Mouse (Mus musculus) CD8-positive naive resting alpha-beta T cell, adult 2 months (primary cell): ENCODE results near the gene Lyl1.

Experiments
- DNase-seq, 2 experiments: peaks; one replicate each; pipeline ENCODE4 v3.0.0; 2022; ENCODE audit warnings: low read depth in 2 of 2, low spot score in 2 of 2

The Lyl1 gene

DNA sequence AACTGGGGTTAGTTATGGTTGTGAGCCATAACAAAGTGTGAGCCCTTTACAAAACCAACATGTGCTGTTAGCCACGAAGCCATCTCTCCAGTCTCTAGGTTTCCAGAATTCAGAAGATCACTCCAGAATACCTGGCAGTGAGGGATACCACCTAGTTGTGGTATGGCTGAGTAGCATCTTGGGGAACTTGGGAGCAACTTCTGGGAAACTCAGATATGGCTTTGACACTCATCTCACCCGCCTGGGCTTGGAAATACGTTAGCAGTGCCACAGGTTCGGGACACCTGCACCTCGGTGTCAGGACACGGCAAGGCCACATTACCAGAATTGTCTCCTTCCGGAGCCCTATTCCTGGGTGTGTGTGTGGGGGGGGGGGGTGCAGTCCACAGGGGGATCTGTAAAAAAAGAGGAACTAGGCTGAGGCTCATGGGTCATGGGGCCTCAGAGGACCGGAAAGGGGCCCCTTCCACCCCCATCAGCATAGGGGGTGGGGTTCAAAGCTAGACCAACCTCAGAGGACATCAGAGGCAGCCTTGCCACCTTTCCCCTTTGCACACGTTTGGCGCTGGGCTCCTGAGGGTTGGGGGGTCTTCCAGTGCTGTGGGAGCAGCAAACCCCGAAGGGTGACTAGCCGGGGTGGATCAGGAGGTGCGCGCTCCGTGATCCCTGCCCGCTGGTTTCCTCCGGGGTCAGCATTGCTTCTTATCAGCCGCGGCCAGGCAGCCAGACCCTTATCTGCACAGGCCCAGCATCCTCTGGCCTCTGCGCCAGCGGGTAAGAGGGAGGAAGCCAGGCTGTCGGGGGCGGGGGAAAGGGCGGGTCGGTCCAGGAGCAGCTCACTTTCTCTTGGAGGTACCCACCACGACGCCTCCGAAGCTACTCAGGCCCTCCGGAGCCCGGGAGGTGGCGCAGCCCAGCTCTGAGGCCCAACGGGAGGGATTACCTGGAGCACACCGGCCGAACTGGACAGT, at the start of gene Lyl1:
Gene Lyl1 (plus strand): TSS at position 517 of the 971 bp plus-strand sequence.
- no peak for DNase-seq

DNA sequence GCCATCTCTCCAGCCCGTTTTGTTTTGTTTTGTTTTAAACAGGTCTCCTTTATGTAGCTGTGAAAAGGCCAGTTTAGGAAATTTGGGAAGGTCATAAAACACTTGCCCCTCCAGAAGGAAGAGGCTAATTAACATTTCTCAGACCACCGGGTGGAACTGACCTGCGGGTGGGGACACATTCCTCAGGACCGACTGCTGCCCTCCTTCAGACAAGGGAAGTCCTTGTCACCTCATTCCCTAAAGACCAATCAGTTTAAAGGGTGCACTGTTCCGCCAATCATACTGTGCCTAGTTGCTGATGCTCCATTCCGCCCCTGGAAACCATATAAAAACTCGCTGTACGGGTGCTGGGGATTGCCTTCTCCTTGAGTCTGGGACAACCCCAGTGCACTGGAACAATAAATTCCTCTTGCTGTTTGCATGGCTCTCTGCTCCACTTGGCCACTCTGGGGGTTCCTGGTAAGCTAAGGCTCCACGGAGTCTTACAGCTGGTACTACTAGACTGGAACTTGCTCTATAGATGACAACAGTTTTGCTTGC, 48.1 kb upstream of the Lyl1 start:
- no peak for DNase-seq

DNA sequence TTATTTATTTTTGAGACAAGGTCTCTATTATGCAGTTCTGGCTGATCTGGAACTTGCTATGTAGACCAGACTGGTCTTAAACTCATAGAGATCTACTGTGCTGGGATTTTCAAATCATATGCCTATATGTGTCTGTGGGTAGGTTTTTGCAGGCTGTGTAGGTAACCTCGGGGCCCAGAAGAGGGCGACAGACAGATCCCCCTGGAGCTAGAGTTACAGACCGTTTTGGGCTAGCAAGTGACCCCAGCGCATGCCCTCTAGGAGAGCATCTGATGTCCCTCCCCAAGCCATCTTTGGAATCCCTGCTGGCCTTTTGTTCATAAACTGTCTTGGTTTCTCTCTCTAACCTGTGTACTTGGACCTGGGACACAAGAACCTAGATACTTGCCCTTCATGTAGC, 46.7 kb upstream of the Lyl1 start:
- no peak for DNase-seq

DNA sequence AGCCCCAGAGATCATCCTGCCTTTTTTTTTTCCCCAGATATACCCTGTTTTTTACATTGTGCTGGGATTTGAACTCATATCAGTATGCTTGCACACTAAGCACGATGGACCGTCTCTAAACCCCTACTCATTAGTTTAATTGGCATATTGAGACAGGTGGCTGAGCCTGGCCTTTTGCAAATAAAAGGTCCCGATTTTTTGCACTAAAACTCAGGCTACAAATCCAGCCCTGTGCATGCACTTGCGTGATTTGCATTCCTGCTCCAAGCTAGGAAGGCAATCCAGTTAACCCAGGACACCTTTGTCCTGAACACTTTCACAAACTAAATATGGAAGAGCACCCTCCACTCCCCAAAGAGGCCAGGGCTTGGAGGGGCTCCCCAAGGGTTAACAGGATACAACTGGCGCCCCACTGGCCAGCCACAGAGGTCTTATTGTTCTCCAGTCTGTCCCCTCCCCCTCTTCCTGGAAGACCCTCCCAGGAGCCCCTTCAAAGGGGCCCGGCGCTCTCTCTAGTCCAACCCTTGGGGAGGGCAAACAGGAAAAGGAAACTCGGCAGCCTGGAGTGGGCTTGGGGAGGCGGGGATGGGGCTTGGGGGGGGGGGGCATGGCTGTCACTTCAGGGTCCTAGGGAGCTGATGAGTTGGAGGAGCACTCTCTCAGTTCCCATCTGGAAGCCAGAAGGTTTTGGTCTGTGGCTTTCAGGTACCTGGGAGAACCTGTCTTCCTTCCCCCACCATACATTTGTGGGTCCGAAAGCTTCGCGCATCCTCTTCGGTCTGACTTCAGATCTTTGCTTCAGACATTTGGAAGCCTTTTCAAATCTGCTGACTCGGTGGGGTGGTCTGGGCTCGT, 45.7 kb upstream of the Lyl1 start:
- DNase-seq, result no peak

DNA sequence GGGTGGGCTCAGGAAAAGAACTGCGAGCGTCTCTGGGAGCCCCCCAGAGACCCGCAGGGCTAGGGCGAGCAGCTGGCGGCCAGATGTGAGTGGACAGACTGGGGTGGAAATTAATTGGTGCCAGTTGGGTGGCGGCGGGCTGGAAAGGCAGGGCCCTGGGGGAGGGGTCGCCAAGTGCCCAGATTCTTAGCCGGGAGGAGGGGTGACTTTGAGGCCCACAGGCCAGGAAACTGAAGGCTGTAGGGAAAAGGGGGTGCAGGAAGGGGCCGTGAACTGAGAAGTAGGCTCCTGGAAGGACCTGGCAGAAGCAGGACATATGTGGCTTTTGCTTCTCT, 45.1 kb upstream of the Lyl1 start:
- DNase-seq, result no peak

DNA sequence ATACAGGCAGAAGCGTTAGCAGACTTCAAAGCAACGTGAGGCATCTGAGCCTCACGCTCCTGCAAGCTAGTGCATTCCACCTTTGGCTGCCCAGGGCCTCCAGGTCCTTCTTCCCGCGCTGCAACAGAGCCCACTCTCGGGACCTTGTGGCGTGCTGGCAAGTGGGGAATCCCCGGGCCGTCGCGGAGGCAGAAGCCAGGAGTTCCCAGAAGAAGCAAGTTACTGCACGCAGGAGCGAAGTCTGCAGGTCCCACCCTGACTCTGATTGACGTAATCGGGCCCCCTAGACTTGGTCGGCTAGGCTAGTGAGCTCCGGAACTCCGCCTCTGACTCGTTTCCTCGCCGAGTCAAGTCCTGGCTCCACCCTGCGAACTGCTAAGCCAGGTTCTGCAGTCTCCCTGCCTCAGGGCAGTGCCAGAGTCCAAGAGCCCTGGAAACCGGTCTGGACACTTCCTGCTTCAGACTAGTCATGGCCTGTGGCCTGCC, 44.6 kb upstream of the Lyl1 start:
- DNase-seq, result peak; percentile 82 to 84

DNA sequence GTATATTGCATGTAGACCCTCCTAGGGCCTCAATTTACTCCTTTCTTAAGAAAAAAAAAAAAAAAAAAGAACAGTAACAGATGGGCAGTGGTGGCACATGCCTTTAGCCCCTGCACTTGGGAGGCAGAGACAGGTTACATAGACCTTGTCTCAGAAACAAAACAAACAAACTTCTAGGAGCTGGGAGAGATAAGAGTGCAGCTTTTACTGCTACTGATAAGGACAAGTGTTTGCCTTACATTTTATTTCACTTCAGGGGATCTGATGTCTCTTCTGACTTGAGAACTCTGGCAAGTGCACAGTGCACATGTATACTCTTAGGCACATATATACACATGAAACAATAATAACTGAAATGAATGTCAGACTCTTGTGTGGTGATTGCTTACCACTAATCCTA, 44.1 kb upstream of the Lyl1 start:
- DNase-seq, result no peak

DNA sequence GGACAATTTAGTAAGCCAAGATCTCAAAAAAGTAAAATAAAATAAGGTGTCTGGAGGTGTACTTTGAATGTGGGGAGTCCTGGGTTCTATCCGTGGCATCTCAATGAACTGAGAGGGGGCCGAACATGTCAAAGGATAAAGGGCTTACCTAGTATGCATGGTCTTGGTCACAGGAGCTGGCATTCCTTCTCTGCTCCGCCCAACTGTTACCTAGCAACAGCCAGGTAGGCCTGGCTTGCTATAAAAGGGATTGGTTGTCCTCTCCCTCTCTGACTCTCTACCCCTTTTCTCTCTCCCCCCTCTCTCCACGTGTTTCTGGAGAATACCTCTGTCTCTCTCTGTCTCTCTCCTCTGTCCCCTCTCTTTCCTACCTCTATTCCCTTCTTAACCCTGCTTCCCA, 43.6 kb upstream of the Lyl1 start:
- no peak for DNase-seq

DNA sequence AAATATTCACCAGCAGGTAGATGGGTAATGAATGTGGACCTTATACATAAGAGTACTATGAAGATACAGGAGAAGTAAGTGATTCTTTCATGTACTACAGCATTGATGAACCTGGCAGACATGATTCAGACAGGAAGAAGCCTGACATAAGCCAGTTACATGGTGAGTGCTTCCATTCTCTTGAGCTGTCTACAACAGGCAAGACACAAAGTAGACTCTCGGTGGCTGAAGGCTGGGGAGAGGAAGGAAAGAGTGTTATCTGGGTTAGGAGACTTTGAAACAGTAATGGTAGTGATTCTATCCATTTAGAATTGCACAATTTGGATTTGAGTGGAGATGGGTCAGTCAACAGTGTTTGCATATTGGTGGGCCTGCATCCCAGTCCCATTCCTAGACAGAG, 42.3 kb upstream of the Lyl1 start:
- no peak for DNase-seq

DNA sequence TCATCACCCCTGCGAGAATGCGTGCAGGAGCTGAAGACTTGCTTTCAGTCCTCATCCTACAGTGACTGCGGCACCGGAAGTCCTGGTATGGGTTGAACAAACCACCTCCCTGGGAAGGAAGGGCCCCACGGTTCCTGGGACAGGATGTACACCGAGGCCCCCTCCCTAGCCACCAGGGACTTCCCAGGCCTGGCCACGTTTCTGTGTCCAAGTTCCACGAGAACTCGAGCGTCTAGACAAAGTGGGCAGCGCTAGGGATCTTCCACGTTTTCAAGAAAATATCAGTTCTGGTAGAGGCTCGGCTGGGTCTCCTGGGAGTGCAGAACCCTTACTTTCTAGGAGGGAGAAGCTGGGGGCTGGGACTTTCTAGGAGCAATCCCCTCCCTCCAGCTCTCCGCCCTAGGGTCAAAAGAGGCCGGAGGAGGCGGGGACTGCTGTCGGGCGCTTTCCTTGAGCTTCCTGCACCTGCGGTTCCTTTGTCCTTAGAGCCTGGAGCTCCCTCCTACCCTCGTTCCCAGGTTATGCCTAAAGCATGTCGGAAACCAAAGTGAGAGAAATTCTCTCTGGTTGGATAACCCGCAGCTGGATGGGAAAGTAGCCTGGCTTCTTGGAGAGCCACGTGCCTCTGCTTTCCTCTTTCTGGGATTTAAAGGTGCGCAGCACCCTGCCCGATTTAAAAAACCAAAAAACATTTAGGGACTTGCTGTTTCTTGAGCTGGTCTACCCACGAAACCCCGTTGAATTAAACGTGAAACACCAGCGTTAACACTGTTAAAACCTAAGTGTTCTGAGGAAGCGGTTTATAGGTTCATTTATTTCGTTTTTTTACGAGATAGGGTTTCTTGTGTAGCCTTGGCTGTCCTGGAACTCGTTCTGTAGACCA, 41.1 kb upstream of the Lyl1 start:
- DNase-seq, result peak; percentile 72 to 77

DNA sequence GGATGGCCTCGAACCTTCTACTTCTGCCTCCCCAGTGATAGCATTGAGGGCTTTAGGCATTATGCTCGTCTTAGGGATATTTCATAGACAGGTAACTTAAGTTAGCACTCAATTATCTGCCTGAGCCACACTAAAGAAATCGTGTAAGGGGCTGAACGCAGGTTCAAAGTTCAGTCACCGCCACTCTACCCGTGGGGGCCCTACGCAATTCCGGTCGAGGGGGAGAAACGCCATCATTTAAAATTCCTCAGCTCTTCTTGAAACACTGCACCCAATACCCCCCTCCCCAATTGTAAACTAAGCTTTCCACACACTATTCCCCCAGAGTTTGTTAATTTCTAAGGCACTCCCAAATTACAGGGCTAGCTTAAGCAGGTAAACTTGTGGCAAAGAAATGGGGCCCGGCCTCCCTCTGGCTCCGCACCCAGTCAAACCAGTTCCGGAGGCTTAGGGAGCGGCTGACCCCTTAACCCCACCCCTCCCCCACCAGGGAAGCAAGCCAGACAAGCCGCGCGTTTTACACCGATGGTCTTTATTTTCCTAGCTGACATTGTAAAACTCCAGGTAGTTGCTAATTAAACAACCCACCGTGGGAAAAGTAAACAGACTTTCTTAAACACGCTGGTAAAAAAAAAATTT, 40.3 kb upstream of the Lyl1 start:
- peak in 1 of 2 experiments; percentile 19 for DNase-seq

DNA sequence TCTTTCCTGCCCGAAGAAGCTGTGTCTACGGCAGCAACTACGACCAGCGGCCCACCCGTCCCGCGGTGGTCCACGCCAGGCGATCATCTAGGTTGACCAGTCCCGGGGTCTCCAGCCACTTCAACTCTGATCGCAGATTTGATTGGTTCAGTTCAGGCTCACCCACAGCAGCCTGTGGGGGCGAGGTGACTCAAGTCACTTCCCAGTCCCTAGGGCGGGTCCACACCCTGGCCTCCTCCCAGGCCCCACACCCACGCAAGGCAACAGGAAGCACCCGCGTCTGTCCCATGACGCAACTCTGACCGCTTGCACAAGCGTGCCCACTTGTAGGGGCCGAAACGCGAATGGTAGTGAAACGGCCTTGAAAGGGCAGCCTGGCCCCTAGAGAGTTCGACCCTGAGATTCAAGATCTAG, 39.8 kb upstream of the Lyl1 start:
- DNase-seq, result peak in 1 of 2 experiments; percentile 57

DNA sequence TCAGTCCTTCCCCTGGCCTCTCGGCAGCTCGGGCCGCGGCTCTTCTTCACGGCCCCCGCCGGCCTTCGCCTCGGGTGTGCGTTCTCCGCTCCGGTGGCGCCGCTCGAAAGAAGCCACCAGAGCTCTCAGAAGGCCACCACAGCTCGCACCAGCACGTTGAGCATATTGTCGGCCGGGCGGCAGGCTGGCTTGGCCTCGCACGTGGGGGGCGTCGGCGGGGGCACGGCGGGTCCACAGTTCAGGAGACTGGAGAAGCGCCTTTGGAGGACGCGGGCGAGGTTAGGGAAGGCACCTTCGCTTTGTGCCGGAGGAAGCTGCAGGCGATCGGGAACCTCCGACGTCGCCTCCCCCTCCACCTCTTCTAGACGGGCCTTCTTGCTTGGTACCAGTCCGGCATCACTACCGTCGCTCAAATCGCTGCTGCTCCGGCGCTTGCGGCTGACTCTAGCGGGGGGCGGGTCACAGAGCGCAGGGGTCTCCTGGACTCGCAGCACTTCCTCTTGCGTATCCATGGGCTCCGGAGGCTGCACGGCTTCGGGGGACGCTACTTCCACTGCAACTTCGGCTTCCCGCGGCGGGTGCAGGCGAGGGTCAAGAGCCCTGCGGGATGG, 39.2 kb upstream of the Lyl1 start:
- peak; percentile 49 to 58 for DNase-seq

DNA sequence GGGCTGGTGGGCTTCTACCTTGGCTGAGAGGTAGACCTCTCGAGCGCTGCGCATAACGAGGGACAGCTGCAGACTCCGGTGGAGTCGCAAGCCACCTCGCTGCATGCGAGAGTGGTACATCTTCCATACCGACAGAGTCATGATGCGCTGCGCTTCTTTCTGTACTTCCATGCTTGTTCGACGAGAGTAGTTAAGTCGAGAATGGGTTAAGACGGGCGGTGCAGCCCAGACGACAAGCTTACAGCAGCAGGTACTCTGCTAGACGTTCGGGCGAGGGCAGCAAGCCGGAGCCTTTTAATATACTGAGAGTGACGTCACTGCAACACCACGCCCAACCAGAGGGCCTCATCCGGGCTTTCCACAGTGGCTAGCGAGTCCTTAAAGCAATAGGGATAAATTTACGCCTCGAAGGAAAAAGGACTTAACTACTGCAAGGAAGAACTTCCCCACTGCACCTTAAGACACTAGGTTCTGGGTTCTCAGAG, 38.6 kb upstream of the Lyl1 start, which contains the start of gene Ier2:
Gene Ier2 (minus strand): TSS at position 272 of the 485 bp plus-strand sequence.
- peak; percentile 91 for DNase-seq

DNA sequence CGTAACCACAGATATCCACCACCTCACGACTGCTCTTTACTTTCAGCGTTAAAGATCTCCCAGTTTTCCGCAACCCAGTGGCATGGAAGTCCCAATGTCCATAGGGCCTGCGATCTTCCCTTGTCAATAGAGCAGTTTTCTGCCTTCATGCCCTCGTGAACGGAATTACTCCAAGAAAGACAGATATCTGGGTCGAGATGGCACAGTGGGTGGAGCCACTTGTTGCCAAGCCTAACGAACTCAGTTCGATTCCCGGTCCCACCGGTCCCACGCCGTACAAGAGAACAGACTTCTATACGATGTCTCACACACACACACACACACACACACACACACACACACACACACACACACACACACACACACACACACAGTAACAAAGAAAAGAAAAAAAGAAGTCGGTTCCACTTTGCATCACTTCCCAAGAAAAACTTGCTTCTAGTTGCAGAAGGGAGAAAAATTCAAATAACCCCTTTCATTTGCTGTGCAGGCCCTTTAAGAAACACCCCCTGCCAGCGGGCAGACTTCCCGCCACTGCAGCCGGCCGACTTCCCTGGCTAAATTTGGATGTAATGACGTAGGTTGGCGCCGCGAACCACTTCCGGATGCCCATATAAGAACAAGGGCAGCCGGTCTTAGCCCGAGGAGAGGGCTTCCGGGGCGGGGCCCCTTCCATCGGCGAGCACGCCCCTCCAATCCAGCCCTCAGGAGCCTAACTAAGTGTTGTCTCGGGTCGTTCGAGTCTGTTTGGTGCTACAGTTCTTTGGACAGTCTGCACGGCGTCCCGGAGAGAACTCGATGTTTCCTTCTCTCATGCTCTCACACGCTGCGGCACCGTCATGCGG, 37.6 kb upstream of the Lyl1 start:
- peak; percentile 83 to 84 for DNase-seq

DNA sequence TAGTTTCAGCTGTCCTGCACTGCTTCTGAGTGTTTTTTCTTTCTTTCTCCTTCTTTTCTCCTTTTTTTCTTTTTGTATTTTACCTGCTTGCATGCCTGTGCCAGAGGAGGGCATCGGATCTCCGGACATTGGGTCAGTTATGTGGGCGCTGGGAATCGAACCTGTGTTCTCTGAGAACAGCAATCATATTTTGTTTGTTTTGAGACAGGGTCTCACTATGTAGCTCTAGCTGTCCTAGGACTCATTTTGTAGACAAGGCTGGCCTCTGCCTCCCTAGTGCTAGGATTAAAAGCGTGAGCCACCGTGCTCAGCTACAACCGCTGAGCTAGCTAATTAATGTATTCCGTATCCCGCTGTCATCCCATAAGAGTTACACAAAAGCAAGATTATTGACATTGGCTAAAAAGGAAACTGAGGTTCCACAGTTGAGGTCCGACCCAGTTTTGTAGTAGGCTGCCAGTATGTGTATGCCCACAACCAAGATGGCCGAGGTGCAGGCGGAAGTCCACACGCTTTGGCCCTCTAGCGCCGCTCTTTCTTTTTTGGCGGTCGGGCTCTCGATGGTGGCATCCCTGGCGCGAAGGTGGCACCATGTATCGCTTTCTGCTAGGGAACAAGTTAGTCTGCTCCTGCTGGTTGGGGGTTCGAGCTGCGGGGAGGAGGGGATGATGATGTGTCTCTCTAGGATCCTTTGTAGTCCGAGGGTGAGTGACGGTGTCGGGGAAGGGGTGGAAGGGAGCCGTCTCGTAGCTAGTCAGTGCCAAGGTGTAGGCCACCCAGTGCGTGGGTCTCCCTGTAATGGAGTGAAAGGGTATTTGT, 36.5 kb upstream of the Lyl1 start:
- peak; percentile 43 to 51 for DNase-seq

DNA sequence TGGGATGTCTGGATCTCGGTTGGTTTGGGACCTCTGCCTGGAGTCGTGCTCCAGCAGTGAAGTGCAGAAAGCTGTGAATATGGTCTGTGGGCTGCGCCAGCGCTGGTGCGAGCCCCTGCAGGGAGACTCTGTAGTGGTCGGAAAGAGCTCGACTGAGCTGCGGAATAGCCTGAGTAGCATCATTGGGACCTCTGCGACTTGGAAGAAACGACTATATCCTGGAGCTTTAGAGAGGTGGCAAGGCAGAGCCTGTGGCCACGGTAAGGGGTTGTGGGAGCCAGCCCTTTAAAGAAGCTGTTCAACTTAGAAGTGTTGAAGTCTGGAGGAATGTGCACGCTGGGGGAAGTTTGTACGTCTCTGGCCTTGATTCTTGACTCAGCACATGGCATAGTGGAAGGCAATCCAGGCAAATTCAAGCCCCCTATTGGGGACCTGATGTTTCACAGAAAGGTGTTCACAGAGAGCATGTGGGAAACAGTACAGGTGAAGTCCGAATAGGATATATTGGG, 35.8 kb upstream of the Lyl1 start:
- no peak for DNase-seq
